Mouse (Mus musculus) 3T3-L1 (cell line): ENCODE results near the gene Sox11.

Source experiments
- DNase-seq: peaks from one replicate; pipeline ENCODE4 v3.0.0-alpha.2; 2015; ENCODE audit warnings: low read depth, low spot score

Sox11 gene

GRCm38 (mm10) chr12:27336801-27337200 is 5.6 kb downstream of the Sox11 start:
- DNase-seq: no peak

- DNase-seq: no peak
Observed at GRCm38 (mm10) chr12:27336336-27336735, 6.0 kb downstream of the Sox11 start.

- DNase-seq: no peak
Observed at GRCm38 (mm10) chr12:27335356-27336055, 6.9 kb downstream of the Sox11 start.

- DNase-seq: no peak
Observed at GRCm38 (mm10) chr12:27333590-27333989, 8.8 kb downstream of the Sox11 start.

- DNase-seq: no peak
Observed at GRCm38 (mm10) chr12:27323423-27323822, 19.0 kb downstream of the Sox11 start.

GRCm38 (mm10) chr12:27320705-27321104 is 21.7 kb downstream of the Sox11 start:
- DNase-seq: no peak

- DNase-seq: no peak
Observed at GRCm38 (mm10) chr12:27312985-27313384, 29.4 kb downstream of the Sox11 start.

- no peak for DNase-seq
Observed at GRCm38 (mm10) chr12:27311854-27312466, 30.4 kb downstream of the Sox11 start.

- no peak for DNase-seq
Observed at GRCm38 (mm10) chr12:27311316-27311832, 31.0 kb downstream of the Sox11 start.

- DNase-seq: no peak
Observed at GRCm38 (mm10) chr12:27310703-27311102, 31.7 kb downstream of the Sox11 start.

- DNase-seq: peak; percentile 25
Observed at GRCm38 (mm10) chr12:27309969-27310368, 32.4 kb downstream of the Sox11 start.

GRCm38 (mm10) chr12:27304713-27305437 is 37.5 kb downstream of the Sox11 start:
- DNase-seq: no peak

GRCm38 (mm10) chr12:27303190-27303589 is 39.2 kb downstream of the Sox11 start:
- DNase-seq: no peak

- no peak for DNase-seq
Observed at GRCm38 (mm10) chr12:27298721-27299120, 43.7 kb downstream of the Sox11 start.

- DNase-seq: peak; percentile 19
Observed at GRCm38 (mm10) chr12:27294191-27294590, 48.2 kb downstream of the Sox11 start.

GRCm38 (mm10) chr12:27293736-27294135 is 48.6 kb downstream of the Sox11 start:
- no peak for DNase-seq

GRCm38 (mm10) chr12:27293208-27293607 is 49.2 kb downstream of the Sox11 start:
- DNase-seq: no peak
